Mouse (Mus musculus) thymus, adult 2 months (tissue): ENCODE measurements around the gene Cep152.

Source experiments
- CTCF ChIP-seq: fragments of 200-500 bp; IDR thresholded peaks from 2 replicates; pipeline ENCODE4 v1.5.1; 2012; ENCODE audit warnings: mild to moderate bottlenecking, control low read depth, low read length, moderate library complexity, borderline replicate concordance; ENCODE audit not compliant: control insufficient read depth, poor library complexity, insufficient read depth; ENCODE audit errors: extremely low read depth
- POLR2A ChIP-seq: fragments of 200-500 bp; IDR thresholded peaks from 2 replicates; pipeline ENCODE4 v1.6.1; 2012; ENCODE audit warnings: mild to moderate bottlenecking, low read length, control low read depth, moderate library complexity; ENCODE audit not compliant: control insufficient read depth, poor library complexity, insufficient read depth; ENCODE audit errors: extremely low read depth

- TF ChIP-seq CTCF, result no peak
- TF ChIP-seq POLR2A, result no peak
Measured at GRCm38 (mm10) chr2:125543646-125544045, 81.3 kb downstream of the Cep152 start.
